Mouse (Mus musculus) kidney, postnatal 0 days (tissue): ENCODE measurements around the gene Yipf3. TPM values are rescaled to one million over a fixed set of nuclear protein-coding genes. Genes with fewer than 3 reads are reported as not detected.

ENCODE experiments used
- ATAC-seq: fragments of 200-750 bp; cut with Nextera tagmentation; replicated peaks from 2 replicates; pipeline ENCODE4 v1.8.0; 2017; ENCODE audit warnings: low read depth, moderate number of reproducible peaks, moderate TSS enrichment, moderate library complexity; ENCODE audit not compliant: low FRiP score
- DNase-seq: peaks from one replicate; pipeline ENCODE4 v3.0.0-alpha.2; 2016; ENCODE audit warnings: low spot score
- H3K27ac ChIP-seq: fragments of 300-500 bp; sonication (generic); 2 replicates; pipeline ENCODE4 v1.5.1; 2014; ENCODE audit warnings: mild to moderate bottlenecking
- H3K27me3 ChIP-seq: fragments of 300-500 bp; sonication (generic); 2 replicates; pipeline ENCODE4 v1.6.1; 2014; ENCODE audit warnings: low read length, mixed read lengths; ENCODE audit not compliant: insufficient read depth
- H3K36me3 ChIP-seq: fragments of 300-500 bp; sonication (generic); 2 replicates; pipeline ENCODE4 v1.6.1; 2014; ENCODE audit warnings: low read length, mixed read lengths; ENCODE audit not compliant: insufficient read depth
- H3K4me1 ChIP-seq: fragments of 300-500 bp; sonication (generic); replicated peaks from 2 replicates; pipeline ENCODE4 v1.6.1; 2014; ENCODE audit warnings: antibody characterized with exemption, low read length, mixed read lengths; ENCODE audit not compliant: insufficient read depth
- H3K4me2 ChIP-seq: fragments of 300-500 bp; sonication (generic); 2 replicates; pipeline ENCODE4 v1.6.1; 2014; ENCODE audit warnings: mild to moderate bottlenecking, low read length, moderate library complexity, mixed read lengths
- H3K4me3 ChIP-seq: fragments of 300-500 bp; sonication (generic); replicated peaks from 2 replicates; pipeline ENCODE4 v1.5.1; 2014; ENCODE audit warnings: low read depth, low read length
- H3K9ac ChIP-seq: fragments of 300-500 bp; sonication (generic); 2 replicates; pipeline ENCODE4 v1.6.1; 2014; ENCODE audit warnings: low read depth, low read length
- H3K9me3 ChIP-seq: fragments of 300-500 bp; sonication (generic); replicated peaks from 2 replicates; pipeline ENCODE4 v1.6.1; 2016; ENCODE audit warnings: low read length, inconsistent platforms, mixed read lengths
- CTCF ChIP-seq: IDR thresholded peaks from 2 replicates; pipeline ENCODE4 v1.5.1; 2016; ENCODE audit warnings: antibody characterized with exemption, low read depth, mild to moderate bottlenecking, moderate library complexity
- WGBS: fragments of 180-500 bp; shearing (Covaris S2); extraction: QIAGEN DNeasy Blood & Tissue Kit; methylation state at CpG from one replicate; pipeline ENCODE4 v1.1.7; 2014; 5-methylcytosine and 5-hydroxymethylcytosine counted together
- polyA plus RNA-seq: library from polyadenylated mRNA; unstranded; fragments of >200 nt; fragmentation: Nextera tagmentation; extraction: Ambion mirVana; gene quantifications from 2 replicates; pipeline ENCODE4 v1.2.1, GENCODE M21; 2015

Gene Yipf3
- polyA plus RNA-seq, 1 experiment from 2014 or later, result 112 TPM

DNA sequence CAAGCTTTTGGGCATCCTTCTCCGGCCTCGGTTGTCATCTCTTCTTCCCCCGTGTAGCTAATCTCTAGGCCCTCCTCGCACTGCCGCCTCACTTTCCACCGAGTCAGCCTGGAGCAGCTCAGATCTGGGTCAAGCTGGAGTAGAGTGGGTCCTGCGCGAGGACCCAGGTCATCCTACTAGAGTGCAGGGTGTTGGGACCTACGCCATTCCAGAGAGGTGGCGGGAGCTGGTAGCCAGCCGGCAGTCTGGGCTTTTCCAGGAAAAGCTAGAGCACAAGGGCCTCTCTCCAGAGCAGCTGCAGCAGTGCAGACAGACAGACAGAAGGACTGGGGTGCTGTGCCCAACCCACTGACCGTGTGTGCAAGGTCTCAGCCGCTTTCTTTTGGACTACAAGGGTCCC is 5.6 kb upstream of the Yipf3 start:
- no peak for TF ChIP-seq CTCF
- DNase-seq (no peak), ATAC-seq (no peak)
- Histone ChIP-seq H3K4me2 (no peak overlapping the region), H3K27me3 (no peaks in the 10 kb centered on the region), H3K4me1 (peaks cover 8% of the 10 kb centered on the region; the same call in 1 of the 2 replicates), H3K9ac (no peak overlapping the region), H3K36me3 (peaks cover 60% of the 10 kb centered on the region), H3K27ac (no peak overlapping the region), H3K9me3 (no peaks in the 10 kb centered on the region), H3K4me3 (no peak overlapping the region)
- WGBS, result 89% methylated on average over 13 of the region's 13 CpGs

DNA sequence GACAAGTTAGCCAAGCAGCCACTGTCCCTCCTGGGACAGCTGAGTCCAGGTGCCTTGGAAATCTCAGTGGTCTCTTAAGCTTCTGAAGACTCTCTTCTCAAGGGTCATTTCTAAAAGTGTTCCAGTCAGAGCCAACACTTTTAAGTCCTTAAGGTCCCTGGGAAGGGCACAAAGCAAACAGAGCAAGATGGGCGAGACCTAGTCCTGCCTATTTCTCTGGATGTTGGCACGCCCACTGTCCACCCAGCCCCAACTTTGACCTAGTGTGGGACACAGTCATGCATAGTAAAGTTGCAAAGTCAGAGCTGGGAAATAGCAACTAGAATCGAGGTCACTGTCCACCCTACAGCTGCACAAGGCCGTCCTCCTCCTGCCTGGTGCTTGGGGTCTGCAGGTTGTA is 4.9 kb upstream of the Yipf3 start:
- no peak overlapping the region for H3K4me2 ChIP-seq
- H3K9ac ChIP-seq, result no peak overlapping the region
- H3K9me3 ChIP-seq, result no peaks in the 10 kb centered on the region
- no peak overlapping the region for H3K27ac ChIP-seq
- no peak overlapping the region for H3K4me3 ChIP-seq
- 73% methylated on average over 4 of the region's 4 CpGs for WGBS
- peaks cover 8% of the 10 kb centered on the region; the same call in 1 of the 2 replicates for H3K4me1 ChIP-seq
- DNase-seq, result no peak
- TF ChIP-seq CTCF, result no peak
- ATAC-seq, result no peak
- peaks cover 58% of the 10 kb centered on the region for H3K36me3 ChIP-seq
- no peaks in the 10 kb centered on the region for H3K27me3 ChIP-seq

DNA sequence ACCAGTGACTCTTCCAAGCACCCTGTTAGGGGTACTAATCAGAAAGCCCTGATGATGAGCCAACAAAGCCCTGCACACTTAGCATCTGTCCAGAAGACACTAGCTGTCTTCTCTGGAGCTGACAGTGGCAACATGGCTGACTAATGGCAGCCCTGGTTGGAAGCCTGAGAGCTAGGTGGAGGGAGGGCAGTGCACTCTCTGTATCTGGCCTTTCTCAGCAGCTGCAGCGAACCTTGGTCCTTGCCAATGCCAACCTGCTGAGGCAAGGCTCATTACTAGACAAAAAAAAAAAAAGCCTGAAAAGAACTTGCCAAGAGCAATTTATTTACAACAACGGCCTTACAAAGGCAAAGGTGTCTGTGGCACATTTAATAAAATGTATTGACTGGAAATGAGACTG is 4.3 kb upstream of the Yipf3 start:
- Histone ChIP-seq H3K27me3 (no peaks in the 10 kb centered on the region), H3K9me3 (no peaks in the 10 kb centered on the region), H3K9ac (no peak overlapping the region), H3K4me1 (peaks cover 8% of the 10 kb centered on the region; the same call in 1 of the 2 replicates), H3K36me3 (peaks cover 58% of the 10 kb centered on the region), H3K4me3 (no peak overlapping the region), H3K4me2 (no peak overlapping the region), H3K27ac (no peak overlapping the region)
- WGBS, result 78% methylated on average over 2 of the region's 2 CpGs
- ATAC-seq (no peak), DNase-seq (no peak)
- no peak for TF ChIP-seq CTCF

DNA sequence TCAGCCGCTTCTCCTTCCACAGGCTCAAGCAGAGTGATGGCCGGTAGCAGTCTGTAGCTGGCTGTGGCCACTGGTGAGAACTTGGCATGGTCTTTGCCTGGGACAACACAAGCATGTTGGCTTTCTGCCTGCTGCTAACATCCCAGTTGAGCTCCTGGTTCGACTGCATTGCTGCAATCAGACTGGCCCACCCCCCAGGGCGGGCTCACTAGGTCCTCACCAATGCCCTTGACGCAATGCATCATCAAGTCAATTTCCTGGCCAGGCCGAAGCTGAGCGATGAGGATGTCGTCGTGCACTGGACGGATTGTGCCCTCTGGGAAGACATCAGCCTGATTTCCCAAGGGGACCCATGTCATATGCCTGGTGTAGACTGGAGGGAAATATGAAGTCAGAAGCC is 3.3 kb upstream of the Yipf3 start:
- peaks cover 17% of the 10 kb centered on the region; the same call in 1 of the 2 replicates for H3K4me1 ChIP-seq
- no peak for DNase-seq
- H3K27me3 ChIP-seq, result no peaks in the 10 kb centered on the region
- H3K36me3 ChIP-seq, result peaks cover 52% of the 10 kb centered on the region
- no peaks in the 10 kb centered on the region for H3K9me3 ChIP-seq
- no peak for TF ChIP-seq CTCF
- no peak overlapping the region for H3K4me2 ChIP-seq
- no peak overlapping the region for H3K27ac ChIP-seq
- no peak for ATAC-seq
- no peak overlapping the region; the same call in 1 of the 2 replicates for H3K9ac ChIP-seq
- H3K4me3 ChIP-seq, result no peak overlapping the region
- whole genome bisulfite sequencing, result 62% methylated on average over 10 of the region's 10 CpGs

DNA sequence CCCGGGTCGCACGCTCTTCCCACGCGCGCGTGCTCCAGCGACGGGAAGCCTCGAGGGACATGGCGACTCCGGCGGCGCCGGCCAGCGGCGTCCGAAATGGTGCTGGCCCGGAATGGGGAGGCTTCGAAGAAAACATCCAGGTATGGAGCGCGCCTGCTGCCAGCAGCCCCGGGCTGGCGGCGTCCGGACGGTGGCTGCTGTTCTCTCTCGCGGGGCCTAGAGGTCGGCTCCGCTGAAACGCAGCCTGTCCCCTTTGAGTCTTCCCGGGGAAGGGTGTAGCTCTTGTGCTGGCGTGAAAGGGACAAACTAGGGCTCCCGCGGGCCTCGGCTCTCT is 276 bp downstream of the Yipf3 start:
- Histone ChIP-seq H3K9me3 (no peaks in the 10 kb centered on the region), H3K4me3 (peak overlapping the region; percentile 94), H3K4me1 (peaks cover 18% of the 10 kb centered on the region; the same call in 1 of the 2 replicates), H3K27me3 (no peaks in the 10 kb centered on the region), H3K36me3 (peaks cover 41% of the 10 kb centered on the region), H3K4me2 (peak overlapping the region; percentile 90), H3K9ac (peak overlapping the region; percentile 98), H3K27ac (peak overlapping the region; percentile 91)
- DNase-seq, result no peak
- ATAC-seq, result peak; percentile 37
- WGBS, result under 1% methylated on average over 37 of the region's 37 CpGs
- no peak for TF ChIP-seq CTCF

DNA sequence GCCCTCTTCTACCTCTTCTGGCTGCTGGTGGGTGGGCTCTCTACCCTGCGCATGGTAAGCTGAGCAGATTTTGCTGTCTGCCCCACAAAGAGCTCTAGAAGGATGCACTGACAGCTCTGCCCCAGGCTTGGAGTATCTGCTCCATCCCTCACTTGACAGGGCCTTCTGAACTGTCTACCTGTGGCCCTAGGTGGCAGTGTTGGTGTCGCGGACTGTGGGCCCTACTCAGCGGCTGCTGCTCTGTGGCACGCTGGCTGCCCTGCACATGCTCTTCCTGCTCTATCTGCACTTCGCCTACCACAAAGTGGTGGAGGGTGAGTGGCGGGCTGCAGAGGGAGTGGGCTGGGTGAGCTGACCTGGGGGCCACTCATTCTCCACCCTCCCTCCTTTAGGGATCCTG is 3.3 kb downstream of the Yipf3 start:
- Histone ChIP-seq H3K27me3 (0 out of 2 replicates have a peak, but pooled peaks cover 5% of the 10 kb centered on the region), H3K36me3 (peaks cover 20% of the 10 kb centered on the region), H3K27ac (no peak overlapping the region), H3K9ac (no peak overlapping the region), H3K4me3 (no peak overlapping the region), H3K4me1 (peaks cover 26% of the 10 kb centered on the region; the same call in 1 of the 2 replicates), H3K4me2 (no peak overlapping the region), H3K9me3 (no peaks in the 10 kb centered on the region)
- DNase-seq, result no peak
- TF ChIP-seq CTCF, result peak; percentile 15; the same call in 1 of the 2 replicates
- 79% methylated on average over 7 of the region's 7 CpGs for WGBS
- ATAC-seq, result no peak
